Mouse (Mus musculus): ENCODE data around the gene Pak7. TPM values are rescaled to one million over a fixed set of nuclear protein-coding genes. Genes with fewer than 3 reads are reported as not detected.

Gene Pak7
- polyA plus RNA-seq, 1 experiment from 2014 or later: not detected

DNA sequence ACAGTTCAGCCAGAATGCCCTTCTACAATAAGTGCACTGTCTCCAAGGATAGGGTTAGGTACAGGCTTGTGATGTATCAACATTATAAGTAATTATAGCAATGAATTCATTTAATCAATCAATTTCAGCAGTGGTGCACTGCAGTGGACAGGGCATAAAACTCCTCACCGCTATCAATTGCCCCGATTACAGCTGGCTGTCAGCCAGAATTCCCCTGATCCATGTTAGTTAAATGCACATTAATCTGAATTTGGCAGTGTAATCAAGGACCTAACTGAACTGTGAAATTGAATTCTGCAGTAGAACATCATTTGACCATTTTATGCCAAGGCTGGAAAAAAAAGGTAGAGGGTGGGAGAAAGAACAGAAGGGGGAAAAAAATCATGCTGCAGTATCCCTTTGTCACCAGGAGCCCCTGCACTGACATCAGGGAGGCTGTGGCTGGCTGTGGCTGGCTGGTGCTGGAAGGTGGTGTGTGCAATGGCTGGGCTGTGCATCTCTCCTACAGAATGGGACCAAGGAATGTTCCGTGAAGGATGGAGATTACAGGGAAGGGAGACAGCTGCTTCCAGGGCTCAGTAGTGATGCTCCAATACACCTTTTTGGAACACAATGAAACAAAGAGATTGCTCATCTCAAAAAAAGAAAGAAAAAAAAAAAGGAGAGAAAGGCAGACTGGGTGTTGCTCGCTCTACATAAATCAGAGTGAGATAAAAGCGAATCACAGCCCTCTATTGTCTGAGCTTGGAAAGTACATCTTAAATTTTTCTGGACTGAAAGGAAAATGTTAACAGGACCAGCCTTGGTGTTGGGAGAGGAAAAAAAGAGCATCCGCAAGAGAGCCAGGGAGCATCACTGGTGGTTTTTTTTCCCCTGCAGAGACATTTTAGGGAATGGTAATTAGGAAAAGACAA is 279.4 kb downstream of the Pak7 start:
- no peak overlapping the region for H3K4me2 ChIP-seq (ENCODE audit: low read depth, low read length)
- no peaks in the 10 kb centered on the region for H3K36me3 ChIP-seq (replicated peaks; ENCODE audit: insufficient read depth, low read length)
- H3K4me3 ChIP-seq (ENCODE audit: low read depth, low read length): no peak overlapping the region
- no peak for TF ChIP-seq EP300 (IDR thresholded peaks at IDR 0.05; ENCODE audit: low read depth)
- no peak for TF ChIP-seq CTCF (IDR thresholded peaks at IDR 0.05; ENCODE audit: low read depth)
- no peak overlapping the region for H3K27ac ChIP-seq (ENCODE audit: low read depth)
- DNase-seq: no peak
- no peaks in the 10 kb centered on the region for H3K9me3 ChIP-seq (ENCODE audit: low read length)
- WGBS (ENCODE audit: insufficient replicate concordance): 53% methylated on average over 6 of the region's 6 CpGs
- no peaks in the 10 kb centered on the region for H3K4me1 ChIP-seq (ENCODE audit: insufficient read depth)
- H3K27me3 ChIP-seq (ENCODE audit: insufficient read depth, low read length): no peaks in the 10 kb centered on the region
- no peak for ATAC-seq
- H3K9ac ChIP-seq (replicated peaks): no peak overlapping the region

DNA sequence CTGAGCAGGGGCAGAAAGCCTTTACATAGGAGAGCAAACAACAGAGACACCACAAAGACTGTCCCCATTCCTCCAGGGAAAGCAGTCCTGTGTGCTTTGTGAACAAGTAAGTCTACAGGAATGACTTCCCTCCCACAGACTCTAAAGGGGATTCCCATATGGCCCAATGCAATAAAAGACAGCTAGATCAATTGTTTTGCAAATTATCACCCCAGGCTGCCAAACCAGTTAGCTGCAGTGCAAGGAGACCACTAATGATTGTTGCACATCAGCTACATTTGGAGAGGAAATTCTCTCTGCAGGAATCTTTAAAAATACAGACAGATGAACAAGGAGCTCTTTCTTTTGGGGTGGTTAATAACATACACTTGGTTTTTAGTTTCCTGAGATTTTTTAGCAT is 280.2 kb downstream of the Pak7 start:
- Histone ChIP-seq H3K9ac (replicated peaks) (no peak overlapping the region), H3K4me2 (ENCODE audit: low read depth, low read length) (no peak overlapping the region), H3K27me3 (ENCODE audit: insufficient read depth, low read length) (no peaks in the 10 kb centered on the region), H3K4me1 (ENCODE audit: insufficient read depth) (no peaks in the 10 kb centered on the region), H3K4me3 (ENCODE audit: low read depth, low read length) (no peak overlapping the region), H3K36me3 (replicated peaks; ENCODE audit: insufficient read depth, low read length) (no peaks in the 10 kb centered on the region), H3K9me3 (ENCODE audit: low read length) (no peaks in the 10 kb centered on the region), H3K27ac (ENCODE audit: low read depth) (no peak overlapping the region)
- TF ChIP-seq CTCF (IDR thresholded peaks at IDR 0.05; ENCODE audit: low read depth) (no peak), EP300 (IDR thresholded peaks at IDR 0.05; ENCODE audit: low read depth) (no peak)
- ATAC-seq (no peak), DNase-seq (no peak)

DNA sequence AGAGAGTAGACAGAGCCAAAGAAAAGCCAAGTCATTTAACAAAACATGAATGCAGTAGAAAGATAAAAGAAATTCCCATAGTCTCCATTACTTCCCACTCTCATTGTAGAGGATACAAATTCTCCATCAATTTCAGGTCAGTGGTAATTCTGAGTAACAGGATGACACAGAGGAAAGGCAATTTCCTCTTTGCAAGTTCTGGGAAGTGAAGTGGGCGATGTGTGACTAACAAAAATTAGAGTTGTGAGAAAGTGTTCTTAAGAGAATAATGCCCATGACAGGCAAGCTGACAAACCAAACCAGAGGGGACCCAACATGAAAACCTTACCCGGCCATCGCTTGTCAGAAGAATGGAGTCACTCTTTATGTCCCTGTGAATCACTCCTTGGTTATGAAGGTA is 290.6 kb downstream of the Pak7 start:
- Histone ChIP-seq H3K4me3 (ENCODE audit: low read depth, low read length) (no peak overlapping the region), H3K9me3 (ENCODE audit: low read length) (no peaks in the 10 kb centered on the region), H3K9ac (replicated peaks) (no peak overlapping the region), H3K4me1 (ENCODE audit: insufficient read depth) (no peaks in the 10 kb centered on the region), H3K4me2 (ENCODE audit: low read depth, low read length) (no peak overlapping the region), H3K27ac (ENCODE audit: low read depth) (no peak overlapping the region), H3K27me3 (ENCODE audit: insufficient read depth, low read length) (no peaks in the 10 kb centered on the region), H3K36me3 (replicated peaks; ENCODE audit: insufficient read depth, low read length) (no peaks in the 10 kb centered on the region)
- WGBS (ENCODE audit: insufficient replicate concordance): 70% methylated on average over 3 of the region's 3 CpGs
- ATAC-seq: no peak
- no peak for TF ChIP-seq EP300 (IDR thresholded peaks at IDR 0.05; ENCODE audit: low read depth)
- TF ChIP-seq CTCF (IDR thresholded peaks at IDR 0.05; ENCODE audit: low read depth): no peak
- no peak for DNase-seq

DNA sequence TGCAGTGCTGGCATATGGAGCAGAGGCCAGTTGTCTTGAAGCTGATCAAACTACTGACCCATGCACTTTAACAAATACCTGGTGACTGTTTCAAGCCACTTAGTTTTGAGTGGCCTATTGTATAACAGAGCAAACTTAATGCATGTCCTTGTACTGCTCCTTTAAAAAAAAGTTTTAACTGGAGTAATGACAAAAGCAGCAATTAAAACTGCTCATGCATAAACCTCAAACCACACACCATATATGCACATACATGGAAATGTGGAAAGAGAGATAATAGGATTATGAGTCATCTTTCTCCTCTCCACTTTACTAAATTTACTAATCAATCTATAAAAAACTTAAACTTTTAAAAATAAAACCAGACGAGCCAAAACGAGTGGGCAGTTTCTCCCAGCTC is 291.8 kb downstream of the Pak7 start:
- Histone ChIP-seq H3K9me3 (ENCODE audit: low read length) (no peaks in the 10 kb centered on the region), H3K4me3 (ENCODE audit: low read depth, low read length) (no peak overlapping the region), H3K4me2 (ENCODE audit: low read depth, low read length) (no peak overlapping the region), H3K4me1 (ENCODE audit: insufficient read depth) (no peaks in the 10 kb centered on the region), H3K27ac (ENCODE audit: low read depth) (no peak overlapping the region), H3K27me3 (ENCODE audit: insufficient read depth, low read length) (no peaks in the 10 kb centered on the region), H3K36me3 (replicated peaks; ENCODE audit: insufficient read depth, low read length) (no peaks in the 10 kb centered on the region), H3K9ac (replicated peaks) (no peak overlapping the region)
- no peak for TF ChIP-seq CTCF (IDR thresholded peaks at IDR 0.05; ENCODE audit: low read depth)
- TF ChIP-seq EP300 (IDR thresholded peaks at IDR 0.05; ENCODE audit: low read depth): no peak
- no peak for DNase-seq
- ATAC-seq: no peak
- WGBS (ENCODE audit: insufficient replicate concordance): 43% methylated on average over 2 of the region's 2 CpGs

DNA sequence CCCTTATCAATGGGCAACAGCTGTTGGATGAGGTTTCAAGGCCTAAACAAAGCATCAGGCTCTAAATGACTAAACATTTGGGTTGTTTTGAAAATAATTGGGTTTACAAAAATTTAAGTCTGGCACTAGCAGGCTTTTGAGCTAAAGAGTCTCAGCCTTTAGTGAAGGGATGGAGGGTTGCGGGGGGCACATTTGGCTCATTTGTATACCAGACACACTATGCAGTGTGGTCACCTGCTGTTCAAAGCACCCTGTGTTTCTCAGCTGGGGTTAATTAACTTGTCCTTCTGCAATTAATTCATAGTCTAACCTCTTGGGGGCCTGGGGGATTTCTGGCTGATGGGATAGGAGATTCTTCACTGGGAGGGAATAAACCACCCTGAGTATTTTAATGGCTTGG is 323.4 kb downstream of the Pak7 start:
- H3K4me2 ChIP-seq (ENCODE audit: low read depth, low read length): no peak overlapping the region
- no peak overlapping the region for H3K4me3 ChIP-seq (ENCODE audit: low read depth, low read length)
- no peaks in the 10 kb centered on the region for H3K9me3 ChIP-seq (ENCODE audit: low read length)
- no peaks in the 10 kb centered on the region for H3K36me3 ChIP-seq (replicated peaks; ENCODE audit: insufficient read depth, low read length)
- no peak for TF ChIP-seq CTCF (IDR thresholded peaks at IDR 0.05; ENCODE audit: low read depth)
- no peak for TF ChIP-seq EP300 (IDR thresholded peaks at IDR 0.05; ENCODE audit: low read depth)
- DNase-seq (no peak), ATAC-seq (no peak)
- H3K27me3 ChIP-seq (ENCODE audit: insufficient read depth, low read length): peaks cover 8% of the 10 kb centered on the region
- H3K4me1 ChIP-seq (ENCODE audit: insufficient read depth): no peaks in the 10 kb centered on the region
- WGBS (ENCODE audit: insufficient replicate concordance): 96% methylated on average over 1 of the region's 1 CpGs
- no peak overlapping the region for H3K9ac ChIP-seq (replicated peaks)
- no peak overlapping the region for H3K27ac ChIP-seq (ENCODE audit: low read depth)

DNA sequence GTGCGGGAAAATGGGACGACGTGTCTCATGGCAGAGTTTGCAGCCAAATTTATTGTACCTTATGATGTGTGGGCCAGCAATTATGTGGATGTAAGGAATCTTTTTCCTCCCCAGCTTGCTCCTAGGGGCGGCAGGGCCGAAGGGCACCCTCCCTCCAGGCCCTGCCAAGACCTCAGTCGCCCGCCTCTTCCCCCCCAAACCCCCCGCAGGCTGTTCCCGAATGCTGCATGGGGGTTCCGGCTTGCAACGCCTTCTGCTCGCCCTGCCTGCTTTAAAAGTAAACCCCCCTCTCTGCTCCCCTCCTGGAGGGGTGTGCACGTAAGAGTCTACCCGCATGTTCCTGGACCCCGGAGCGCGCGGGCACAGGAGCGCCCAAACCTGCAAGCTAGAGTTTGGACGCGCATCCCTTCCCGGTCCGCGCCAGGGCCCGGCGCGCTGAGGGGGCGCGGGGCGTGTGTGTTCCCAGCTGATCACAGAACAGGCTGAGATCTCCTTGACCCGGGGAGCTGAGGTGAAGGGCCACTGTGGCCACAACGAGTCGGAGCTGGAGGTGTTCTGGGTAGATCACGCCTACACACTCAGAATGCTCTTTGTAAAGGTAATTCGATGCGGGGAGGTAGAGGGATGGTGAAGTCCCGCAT is 328.6 kb downstream of the Pak7 start:
- 4% methylated on average over 37 of the region's 37 CpGs for WGBS (ENCODE audit: insufficient replicate concordance)
- Histone ChIP-seq H3K36me3 (replicated peaks; ENCODE audit: insufficient read depth, low read length) (no peaks in the 10 kb centered on the region), H3K4me3 (ENCODE audit: low read depth, low read length) (no peak overlapping the region), H3K9ac (replicated peaks) (no peak overlapping the region), H3K9me3 (ENCODE audit: low read length) (no peaks in the 10 kb centered on the region), H3K4me2 (ENCODE audit: low read depth, low read length) (no peak overlapping the region), H3K27me3 (ENCODE audit: insufficient read depth, low read length) (peaks cover 30% of the 10 kb centered on the region), H3K4me1 (ENCODE audit: insufficient read depth) (no peaks in the 10 kb centered on the region), H3K27ac (ENCODE audit: low read depth) (no peak overlapping the region)
- no peak for TF ChIP-seq CTCF (IDR thresholded peaks at IDR 0.05; ENCODE audit: low read depth)
- TF ChIP-seq EP300 (IDR thresholded peaks at IDR 0.05; ENCODE audit: low read depth): no peak
- DNase-seq: no peak
- no peak for ATAC-seq
